Mouse (Mus musculus) forebrain, postnatal 0 days (tissue): ENCODE measurements around the gene Ipo4. TPM values are rescaled to one million over a fixed set of nuclear protein-coding genes. Genes with fewer than 3 reads are reported as not detected.

Experiments used
- ATAC-seq: fragments of 200-750 bp; cut with Nextera tagmentation; 2 replicates; pipeline ENCODE4 v1.8.0; 2017; ENCODE audit warnings: mild to moderate bottlenecking, moderate library complexity
- DNase-seq: peaks from one replicate; pipeline ENCODE4 v3.0.0-alpha.2; 2015
- H3K27ac ChIP-seq: fragments of 300-500 bp; sonication (generic); 2 replicates; pipeline ENCODE4 v1.5.1; 2014; ENCODE audit warnings: low read depth, mild to moderate bottlenecking, antibody characterized with exemption, low read length, moderate library complexity, mixed read lengths
- H3K27me3 ChIP-seq: fragments of 300-500 bp; sonication (generic); 2 replicates; pipeline ENCODE4 v1.6.1; 2014; ENCODE audit warnings: mild to moderate bottlenecking, low read length, mixed read lengths; ENCODE audit not compliant: insufficient read depth
- H3K36me3 ChIP-seq: fragments of 300-500 bp; sonication (generic); 2 replicates; pipeline ENCODE4 v1.6.1; 2014; ENCODE audit warnings: mild to moderate bottlenecking, moderate library complexity; ENCODE audit not compliant: insufficient read depth
- H3K4me1 ChIP-seq: fragments of 300-500 bp; sonication (generic); 2 replicates; pipeline ENCODE4 v1.6.1; 2014; ENCODE audit warnings: antibody characterized with exemption; ENCODE audit not compliant: insufficient read depth
- H3K4me2 ChIP-seq: fragments of 300-500 bp; sonication (generic); 2 replicates; pipeline ENCODE4 v1.6.1; 2014; ENCODE audit warnings: low read depth, mild to moderate bottlenecking, moderate library complexity
- H3K4me3 ChIP-seq: fragments of 300-500 bp; sonication (generic); 2 replicates; pipeline ENCODE4 v1.5.1; 2014; ENCODE audit warnings: low read depth, low read length, mixed read lengths
- H3K9ac ChIP-seq: fragments of 300-500 bp; sonication (generic); 2 replicates; pipeline ENCODE4 v1.6.1; 2014; ENCODE audit warnings: mild to moderate bottlenecking
- H3K9me3 ChIP-seq: fragments of 300-500 bp; sonication (generic); 2 replicates; pipeline ENCODE4 v1.6.1; 2016; ENCODE audit warnings: low read length
- CTCF ChIP-seq: sonication (generic); IDR thresholded peaks from 2 replicates; pipeline ENCODE4 v1.5.1; 2016; ENCODE audit warnings: antibody characterized with exemption, control low read depth, low read depth
- WGBS: fragments of 180-500 bp; shearing (Covaris S2); extraction: QIAGEN DNeasy Blood & Tissue Kit; methylation state at CpG from one replicate; pipeline ENCODE4 v1.1.7; 2014; 5-methylcytosine and 5-hydroxymethylcytosine counted together
- polyA plus RNA-seq: library from polyadenylated mRNA; unstranded; fragments of >200 nt; fragmentation: Nextera tagmentation; extraction: Ambion mirVana; gene quantifications from 2 replicates; pipeline ENCODE4 v1.2.1, GENCODE M21; 2015
- total RNA-seq: library from RNA; depleted of rRNA; stranded (reverse); fragments of >200 nt; gene quantifications from 2 replicates; pipeline ENCODE4 v1.2.3, GENCODE M21; 2014

Gene Ipo4
- total and polyA plus RNA-seq, 2 experiments from 2014 or later: 90.9 to 92.0 TPM

GRCm38 (mm10) chr14:55614565-55615178, 21.1 kb downstream of the Ipo4 start:
- H3K9me3 ChIP-seq: no peaks in the 10 kb centered on the region
- no peak overlapping the region for H3K27ac ChIP-seq
- no peaks in the 10 kb centered on the region for H3K27me3 ChIP-seq
- no peak overlapping the region for H3K9ac ChIP-seq
- no peak overlapping the region for H3K4me2 ChIP-seq
- WGBS: 83% methylated on average over 7 of the region's 7 CpGs
- no peak overlapping the region for H3K4me3 ChIP-seq
- no peak for ATAC-seq
- TF ChIP-seq CTCF: no peak
- no peak for DNase-seq
- 0 out of 2 replicates have a peak, but pooled peaks cover 3% of the 10 kb centered on the region for H3K36me3 ChIP-seq
- no peaks in the 10 kb centered on the region for H3K4me1 ChIP-seq

- WGBS: 57% methylated on average over 6 of the region's 6 CpGs
- TF ChIP-seq CTCF: no peak
- Histone ChIP-seq H3K4me3 (no peak overlapping the region), H3K4me2 (no peak overlapping the region), H3K27me3 (no peaks in the 10 kb centered on the region), H3K9me3 (no peaks in the 10 kb centered on the region), H3K9ac (no peak overlapping the region), H3K27ac (no peak overlapping the region), H3K4me1 (no peaks in the 10 kb centered on the region), H3K36me3 (peaks cover 16% of the 10 kb centered on the region)
- no peak for DNase-seq
- no peak for ATAC-seq
Measured at GRCm38 (mm10) chr14:55613346-55613745, 22.4 kb downstream of the Ipo4 start.

- Histone ChIP-seq H3K36me3 (peaks cover 44% of the 10 kb centered on the region), H3K9ac (no peak overlapping the region), H3K27me3 (no peaks in the 10 kb centered on the region), H3K4me1 (no peaks in the 10 kb centered on the region), H3K4me3 (no peak overlapping the region), H3K27ac (no peak overlapping the region), H3K9me3 (no peaks in the 10 kb centered on the region), H3K4me2 (no peak overlapping the region)
- no peak for TF ChIP-seq CTCF
- DNase-seq (no peak), ATAC-seq (no peak)
- 98% methylated on average over 6 of the region's 6 CpGs for WGBS
Measured at GRCm38 (mm10) chr14:55608339-55608738, 27.4 kb downstream of the Ipo4 start.

GRCm38 (mm10) chr14:55605743-55606459, 29.9 kb downstream of the Ipo4 start:
- peaks cover 69% of the 10 kb centered on the region for H3K36me3 ChIP-seq
- no peaks in the 10 kb centered on the region for H3K4me1 ChIP-seq
- WGBS: 94% methylated on average over 16 of the region's 16 CpGs
- H3K4me3 ChIP-seq: no peak overlapping the region
- TF ChIP-seq CTCF: no peak
- H3K27me3 ChIP-seq: no peaks in the 10 kb centered on the region
- ATAC-seq: no peak
- no peak overlapping the region for H3K4me2 ChIP-seq
- no peak overlapping the region for H3K27ac ChIP-seq
- H3K9ac ChIP-seq: no peak overlapping the region
- H3K9me3 ChIP-seq: no peaks in the 10 kb centered on the region
- DNase-seq: no peak

GRCm38 (mm10) chr14:55604823-55605222, 30.9 kb downstream of the Ipo4 start:
- Histone ChIP-seq H3K4me1 (no peaks in the 10 kb centered on the region), H3K4me2 (peak overlapping the region; percentile 47), H3K9me3 (no peaks in the 10 kb centered on the region), H3K9ac (no peak overlapping the region), H3K27me3 (no peaks in the 10 kb centered on the region), H3K4me3 (no peak overlapping the region), H3K27ac (no peak overlapping the region), H3K36me3 (peaks cover 76% of the 10 kb centered on the region)
- TF ChIP-seq CTCF: no peak
- DNase-seq (no peak), ATAC-seq (no peak)
- 94% methylated on average over 11 of the region's 11 CpGs for WGBS

GRCm38 (mm10) chr14:55603633-55604576, 31.9 kb downstream of the Ipo4 start:
- 17% methylated on average over 19 of the region's 19 CpGs for WGBS
- Histone ChIP-seq H3K36me3 (peaks cover 75% of the 10 kb centered on the region), H3K4me3 (peak overlapping the region; percentile 33), H3K27me3 (no peaks in the 10 kb centered on the region), H3K27ac (peak overlapping the region; percentile 62; the same call in 1 of the 2 replicates), H3K9ac (peak overlapping the region; percentile 55), H3K4me2 (peak overlapping the region; percentile 47), H3K4me1 (no peaks in the 10 kb centered on the region), H3K9me3 (no peaks in the 10 kb centered on the region)
- TF ChIP-seq CTCF: peak; percentile 92
- ATAC-seq: peak; percentile 98
- DNase-seq: peak; percentile 89
